Mouse (Mus musculus): ENCODE data around the gene 4933430I17Rik. TPM values are rescaled to one million over a fixed set of nuclear protein-coding genes. Genes with fewer than 3 reads are reported as not detected.

The 4933430I17Rik gene
- polyA plus RNA-seq, 2 experiments: 0.35 to 0.54 TPM

- no peak for TF ChIP-seq POLR2A (IDR thresholded peaks at IDR 0.05; ENCODE audit: borderline replicate concordance, extremely low read depth, insufficient read depth, insufficient read length)
- WGBS: 77% methylated on average over 5 of the region's 5 CpGs
- ATAC-seq (ENCODE audit: low FRiP score, low read depth): no peak
These were observed 69.3 kb downstream of the 4933430I17Rik start for GRCm38 (mm10) chr4:62594442-62594841.

GRCm38 (mm10) chr4:62596051-62596450 lies 70.9 kb downstream of the 4933430I17Rik start:
- Histone ChIP-seq H3K4me1 (ENCODE audit: control insufficient read depth, insufficient read depth, low read length) (peaks cover 2% of the 10 kb centered on the region; the same call in 1 of the 2 replicates), H3K9me3 (ENCODE audit: control insufficient read depth, low read length) (no peaks in the 10 kb centered on the region; the same call in 1 of the 2 replicates), H3K36me3 (ENCODE audit: control insufficient read depth, insufficient read depth, low read length) (no peaks in the 10 kb centered on the region), H3K27ac (replicated peaks; ENCODE audit: low read depth, low read length) (no peak overlapping the region), H3K4me2 (replicated peaks; ENCODE audit: low read depth, low read length, severe bottlenecking) (no peak overlapping the region), H3K4me3 (replicated peaks; ENCODE audit: low read length) (no peak overlapping the region), H3K27me3 (ENCODE audit: control insufficient read depth, insufficient read depth, low read length) (no peaks in the 10 kb centered on the region), H3K9ac (ENCODE audit: low read depth, low read length, severe bottlenecking) (no peak overlapping the region)
- WGBS: 56% methylated on average over 5 of the region's 5 CpGs
- TF ChIP-seq POLR2A (IDR thresholded peaks at IDR 0.05; ENCODE audit: borderline replicate concordance, extremely low read depth, insufficient read depth, insufficient read length): no peak
- no peak for ATAC-seq (ENCODE audit: low FRiP score, low read depth)
- no peak for DNase-seq (ENCODE audit: low spot score)

More at GRCm38 (mm10) chr4:62594442-62594841, 69.3 kb downstream of the 4933430I17Rik start:
- no peaks in the 10 kb centered on the region for H3K36me3 ChIP-seq (ENCODE audit: control insufficient read depth, insufficient read depth, low read length)
- no peaks in the 10 kb centered on the region for H3K9me3 ChIP-seq (ENCODE audit: control insufficient read depth, low read length)
- H3K4me2 ChIP-seq (replicated peaks; ENCODE audit: low read depth, low read length, severe bottlenecking): no peak overlapping the region
- H3K4me1 ChIP-seq (ENCODE audit: control insufficient read depth, insufficient read depth, low read length): peaks cover 2% of the 10 kb centered on the region; the same call in 1 of the 2 replicates
- H3K9ac ChIP-seq (ENCODE audit: low read depth, low read length, severe bottlenecking): no peak overlapping the region
- no peaks in the 10 kb centered on the region for H3K27me3 ChIP-seq (ENCODE audit: control insufficient read depth, insufficient read depth, low read length)
- no peak overlapping the region for H3K4me3 ChIP-seq (replicated peaks; ENCODE audit: low read length)
- no peak overlapping the region for H3K27ac ChIP-seq (replicated peaks; ENCODE audit: low read depth, low read length)
- DNase-seq (ENCODE audit: low spot score): no peak

Other genes with a start within 250 kb of the 4933430I17Rik start
- 24.1 and 25.7 TPM in 2 replicates for gene Fkbp15, start 164.8 kb upstream of the 4933430I17Rik start, polyA plus RNA-seq (2012; rRNA removed)
- gene Fkbp15, start 164.8 kb upstream of the 4933430I17Rik start, polyA plus RNA-seq (2014; fragmentation: Nextera tagmentation; extraction: Ambion mirVana): 29.3 and 29.6 TPM in 2 replicates
- gene Slc31a1, start 164.6 kb upstream of the 4933430I17Rik start, polyA plus RNA-seq (2012; rRNA removed): 33.1 and 33.3 TPM in 2 replicates
- 45.0 and 46.0 TPM in 2 replicates for gene Slc31a1, start 164.6 kb upstream of the 4933430I17Rik start, polyA plus RNA-seq (2014; fragmentation: Nextera tagmentation; extraction: Ambion mirVana)
- gene Cdc26, start 116.7 kb upstream of the 4933430I17Rik start, polyA plus RNA-seq (2012; rRNA removed): 114 and 146 TPM in 2 replicates
- gene Cdc26, start 116.7 kb upstream of the 4933430I17Rik start, polyA plus RNA-seq (2014; fragmentation: Nextera tagmentation; extraction: Ambion mirVana): 184 and 190 TPM in 2 replicates
- 27.4 and 28.9 TPM in 2 replicates for gene Prpf4, start 116.6 kb upstream of the 4933430I17Rik start, polyA plus RNA-seq (2012; rRNA removed)
- gene Prpf4, start 116.6 kb upstream of the 4933430I17Rik start, polyA plus RNA-seq (2014; fragmentation: Nextera tagmentation; extraction: Ambion mirVana): 20.8 and 22.4 TPM in 2 replicates
- gene Rnf183, start 90.1 kb upstream of the 4933430I17Rik start, polyA plus RNA-seq (2012; rRNA removed): 0.14 and 0.46 TPM in 2 replicates
- not detected in 2 replicates for gene Rnf183, start 90.1 kb upstream of the 4933430I17Rik start, polyA plus RNA-seq (2014; fragmentation: Nextera tagmentation; extraction: Ambion mirVana)
- 3.9 and 4.1 TPM in 2 replicates for gene Wdr31, start 54.5 kb upstream of the 4933430I17Rik start, polyA plus RNA-seq (2012; rRNA removed)
- 4.6 TPM in 2 replicates for gene Wdr31, start 54.5 kb upstream of the 4933430I17Rik start, polyA plus RNA-seq (2014; fragmentation: Nextera tagmentation; extraction: Ambion mirVana)
- 7.2 and 7.4 TPM in 2 replicates for gene Bspry, start 45.3 kb upstream of the 4933430I17Rik start, polyA plus RNA-seq (2012; rRNA removed)
- gene Bspry, start 45.3 kb upstream of the 4933430I17Rik start, polyA plus RNA-seq (2014; fragmentation: Nextera tagmentation; extraction: Ambion mirVana): 11.7 and 13.3 TPM in 2 replicates
- 7.6 and 9.0 TPM in 2 replicates for gene Hdhd3, start 21.9 kb upstream of the 4933430I17Rik start, polyA plus RNA-seq (2012; rRNA removed)
- gene Hdhd3, start 21.9 kb upstream of the 4933430I17Rik start, polyA plus RNA-seq (2014; fragmentation: Nextera tagmentation; extraction: Ambion mirVana): 12.6 and 15.0 TPM in 2 replicates
- gene Alad, start 5.5 kb upstream of the 4933430I17Rik start, polyA plus RNA-seq (2012; rRNA removed): 57.3 and 66.7 TPM in 2 replicates
- gene Alad, start 5.5 kb upstream of the 4933430I17Rik start, polyA plus RNA-seq (2014; fragmentation: Nextera tagmentation; extraction: Ambion mirVana): 90.2 and 97.8 TPM in 2 replicates
- 39.8 and 51.4 TPM in 2 replicates for gene Pole3, start 301 bp upstream of the 4933430I17Rik start, polyA plus RNA-seq (2012; rRNA removed)
- gene Pole3, start 301 bp upstream of the 4933430I17Rik start, polyA plus RNA-seq (2014; fragmentation: Nextera tagmentation; extraction: Ambion mirVana): 77.9 and 80.2 TPM in 2 replicates
- gene Rgs3, start 34.5 kb downstream of the 4933430I17Rik start, polyA plus RNA-seq (2012; rRNA removed): 67.6 and 68.2 TPM in 2 replicates
- 37.6 and 40.2 TPM in 2 replicates for gene Rgs3, start 34.5 kb downstream of the 4933430I17Rik start, polyA plus RNA-seq (2014; fragmentation: Nextera tagmentation; extraction: Ambion mirVana)